Mouse (Mus musculus) urinary bladder, postnatal 4 days (tissue): Measurements from ENCODE around the gene Micu1.
A peak's percentile ranks its signal among the peaks of the same experiment; 100 is the strongest.

Experiments
- DNase-seq, 2 experiments: peaks; one replicate each; pipeline ENCODE4 v3.0.0; 2021 to 2022; ENCODE audit warnings: low spot score in 2 of 2

Gene Micu1

GRCm38 (mm10) chr10:59901986-59902605 is 199.8 kb downstream of the Micu1 start:
- DNase-seq: no peak

DNA sequence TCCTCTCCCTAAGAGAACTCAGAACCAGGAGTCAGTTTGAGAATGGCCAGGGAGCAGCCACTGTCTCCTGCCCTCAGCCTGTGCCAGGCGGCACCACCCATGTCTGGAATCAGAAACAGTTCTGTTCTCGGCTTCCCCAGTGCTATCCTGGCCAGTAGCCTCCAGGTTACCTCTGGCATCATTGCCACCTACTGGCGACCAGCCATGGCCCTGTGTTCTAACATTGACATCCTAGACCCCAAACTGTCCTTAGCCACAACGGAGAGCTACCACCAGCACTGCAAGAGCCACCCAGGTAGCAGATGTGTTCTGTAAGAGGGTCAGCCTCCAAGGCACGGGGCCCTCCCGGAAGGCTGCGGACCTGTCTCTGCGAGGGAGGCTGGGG is 200.3 kb downstream of the Micu1 start:
- DNase-seq: no peak

GRCm38 (mm10) chr10:59903170-59903569 is 200.9 kb downstream of the Micu1 start:
- no peak for DNase-seq

- peak in 1 of 2 experiments; percentile 55 for DNase-seq
Observed at GRCm38 (mm10) chr10:59907080-59907609, 204.9 kb downstream of the Micu1 start.

DNA sequence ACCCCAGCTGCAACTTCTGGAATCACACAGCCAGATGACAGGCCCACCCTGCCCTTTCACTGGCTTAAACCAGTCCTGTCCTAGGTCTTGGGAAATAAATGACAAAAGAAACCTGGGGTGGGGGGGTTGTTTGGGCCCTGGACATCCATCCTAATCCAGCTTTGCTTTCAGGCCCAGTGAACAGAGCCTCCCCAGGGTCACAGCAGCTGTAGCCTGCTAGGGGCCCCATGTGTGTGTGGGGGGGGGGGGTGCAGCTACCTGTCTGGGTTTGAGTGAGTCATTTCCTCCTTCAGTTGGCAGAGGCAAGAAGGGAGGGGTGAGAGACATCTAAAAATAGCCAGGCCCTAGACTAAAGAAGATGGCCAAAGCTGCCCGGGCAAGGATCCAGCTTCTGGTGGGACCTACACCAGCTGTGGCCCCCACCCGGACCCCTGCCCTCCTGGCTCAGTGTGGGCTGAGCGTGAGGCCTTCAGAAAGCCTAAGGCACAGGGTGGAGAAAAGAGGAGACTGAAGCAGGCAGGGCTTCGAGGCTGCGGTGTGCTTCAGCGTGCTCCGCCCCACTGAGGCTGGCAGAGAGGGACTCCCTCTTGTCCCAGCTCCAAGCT is 205.5 kb downstream of the Micu1 start:
- peak; percentile 24 to 56 for DNase-seq

- no peak for DNase-seq
Observed at GRCm38 (mm10) chr10:59908776-59909315, 206.6 kb downstream of the Micu1 start.

GRCm38 (mm10) chr10:59909357-59909847 is 207.1 kb downstream of the Micu1 start:
- DNase-seq: peak; percentile 35 to 64

- DNase-seq: peak in 1 of 2 experiments; percentile 55
Observed at GRCm38 (mm10) chr10:59911091-59911490, 208.8 kb downstream of the Micu1 start.

DNA sequence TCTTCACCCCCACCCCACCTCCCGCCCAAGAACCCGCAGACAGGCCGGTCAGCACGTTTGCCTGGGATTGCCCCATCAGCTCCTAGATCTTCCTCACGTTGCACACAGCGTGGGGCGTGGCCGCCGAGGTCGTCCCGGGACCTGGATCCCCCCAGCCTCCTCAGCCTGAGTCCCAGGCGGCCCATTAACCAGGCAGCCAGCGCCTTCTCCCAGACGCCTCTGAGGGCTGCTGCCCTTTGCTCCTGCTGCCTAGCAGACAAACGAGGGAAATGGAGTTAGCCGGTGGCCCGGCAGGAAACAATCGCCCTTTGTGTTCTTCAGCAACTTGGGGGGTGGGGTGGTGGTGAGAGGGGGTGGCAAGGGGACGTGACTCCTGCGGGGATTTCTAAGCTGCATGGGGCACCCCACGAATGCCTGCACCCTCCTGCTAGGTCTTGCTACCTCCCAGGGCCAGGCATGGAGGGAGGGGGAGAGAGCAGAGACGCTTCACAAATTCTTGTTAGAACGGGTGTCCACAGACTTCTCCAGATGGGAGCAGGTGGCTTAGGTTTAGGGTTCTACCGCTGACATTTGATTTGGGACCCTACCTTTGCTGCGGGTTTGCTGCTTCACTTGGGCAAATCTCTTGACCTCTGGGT is 209.4 kb downstream of the Micu1 start:
- peak in 1 of 2 experiments; percentile 60 for DNase-seq
